Mouse (Mus musculus) hindbrain, embryonic 12.5 days (tissue): ENCODE measurements around the gene Lrrc49. TPM values are rescaled to one million over a fixed set of nuclear protein-coding genes. Genes with fewer than 3 reads are reported as not detected.

ENCODE experiments used
- ATAC-seq: fragments of 200-750 bp; cut with Nextera tagmentation; 2 replicates; pipeline ENCODE4 v1.8.0; 2017; ENCODE audit warnings: moderate TSS enrichment; ENCODE audit not compliant: low FRiP score
- H3K27ac ChIP-seq: fragments of 300-500 bp; sonication (generic); 2 replicates; pipeline ENCODE4 v1.5.1; 2016; ENCODE audit warnings: mild to moderate bottlenecking
- H3K27me3 ChIP-seq: fragments of 300-500 bp; sonication (generic); 2 replicates; pipeline ENCODE4 v1.6.1; 2016; ENCODE audit warnings: mild to moderate bottlenecking
- H3K36me3 ChIP-seq: fragments of 300-500 bp; sonication (generic); 2 replicates; pipeline ENCODE4 v1.6.1; 2016; ENCODE audit warnings: mild to moderate bottlenecking
- H3K4me1 ChIP-seq: fragments of 300-500 bp; sonication (generic); 2 replicates; pipeline ENCODE4 v1.6.1; 2016
- H3K4me2 ChIP-seq: fragments of 300-500 bp; sonication (generic); replicated peaks from 2 replicates; pipeline ENCODE4 v1.6.1; 2016; ENCODE audit warnings: mild to moderate bottlenecking
- H3K4me3 ChIP-seq: fragments of 300-500 bp; sonication (generic); 2 replicates; pipeline ENCODE4 v1.5.1; 2016; ENCODE audit warnings: mild to moderate bottlenecking
- H3K9ac ChIP-seq: fragments of 300-500 bp; sonication (generic); 2 replicates; pipeline ENCODE4 v1.6.1; 2016; ENCODE audit warnings: mild to moderate bottlenecking, moderate library complexity
- H3K9me3 ChIP-seq: fragments of 300-500 bp; sonication (generic); replicated peaks from 2 replicates; pipeline ENCODE4 v1.6.1; 2016; ENCODE audit warnings: mild to moderate bottlenecking
- WGBS: fragments of 180-500 bp; shearing (Covaris S2); methylation state at CpG from one replicate; pipeline ENCODE4 v1.1.7; 2016; 5-methylcytosine and 5-hydroxymethylcytosine counted together
- polyA plus RNA-seq: library from polyadenylated mRNA; unstranded; fragments of >200 nt; fragmentation: Nextera tagmentation; extraction: Ambion mirVana; gene quantifications from 2 replicates; pipeline ENCODE4 v1.2.1, GENCODE M21; 2016

Lrrc49 gene
- polyA plus RNA-seq, 1 experiment from 2014 or later = 55.7 TPM

- Histone ChIP-seq H3K36me3 (no peaks in the 10 kb centered on the region), H3K4me3 (no peak overlapping the region), H3K4me2 (no peak overlapping the region), H3K27ac (no peak overlapping the region), H3K4me1 (peaks cover 13% of the 10 kb centered on the region; the same call in 1 of the 2 replicates), H3K9ac (no peak overlapping the region), H3K27me3 (no peaks in the 10 kb centered on the region), H3K9me3 (no peaks in the 10 kb centered on the region)
- ATAC-seq = no peak
- WGBS = 82% methylated on average over 3 of the region's 3 CpGs
Observed at GRCm38 (mm10) chr9:60558507-60558906, 129.5 kb downstream of the Lrrc49 start.

- no peaks in the 10 kb centered on the region for H3K36me3 ChIP-seq
- no peaks in the 10 kb centered on the region for H3K27me3 ChIP-seq
- WGBS = 98% methylated on average over 4 of the region's 4 CpGs
- no peak overlapping the region for H3K4me3 ChIP-seq
- no peaks in the 10 kb centered on the region for H3K4me1 ChIP-seq
- ATAC-seq = no peak
- H3K4me2 ChIP-seq = no peak overlapping the region
- no peak overlapping the region for H3K27ac ChIP-seq
- no peaks in the 10 kb centered on the region for H3K9me3 ChIP-seq
- no peak overlapping the region for H3K9ac ChIP-seq
Observed at GRCm38 (mm10) chr9:60551238-60551637, 136.7 kb downstream of the Lrrc49 start.

GRCm38 (mm10) chr9:60548182-60548581 lies 139.8 kb downstream of the Lrrc49 start:
- H3K4me3 ChIP-seq = no peak overlapping the region
- no peaks in the 10 kb centered on the region for H3K36me3 ChIP-seq
- H3K27me3 ChIP-seq = no peaks in the 10 kb centered on the region
- no peaks in the 10 kb centered on the region for H3K4me1 ChIP-seq
- WGBS = 26% methylated on average over 4 of the region's 4 CpGs
- ATAC-seq = no peak
- H3K9me3 ChIP-seq = no peaks in the 10 kb centered on the region
- H3K27ac ChIP-seq = no peak overlapping the region
- H3K9ac ChIP-seq = no peak overlapping the region
- no peak overlapping the region for H3K4me2 ChIP-seq

GRCm38 (mm10) chr9:60546169-60546568 lies 141.8 kb downstream of the Lrrc49 start:
- Histone ChIP-seq H3K27me3 (no peaks in the 10 kb centered on the region), H3K4me2 (no peak overlapping the region), H3K9ac (no peak overlapping the region), H3K36me3 (no peaks in the 10 kb centered on the region), H3K4me3 (no peak overlapping the region), H3K4me1 (no peaks in the 10 kb centered on the region), H3K27ac (no peak overlapping the region), H3K9me3 (no peaks in the 10 kb centered on the region)
- 87% methylated on average over 2 of the region's 2 CpGs for WGBS
- ATAC-seq = no peak

- Histone ChIP-seq H3K9me3 (no peaks in the 10 kb centered on the region), H3K4me2 (no peak overlapping the region), H3K27me3 (no peaks in the 10 kb centered on the region), H3K36me3 (no peaks in the 10 kb centered on the region), H3K4me1 (no peaks in the 10 kb centered on the region), H3K4me3 (no peak overlapping the region), H3K9ac (no peak overlapping the region), H3K27ac (no peak overlapping the region)
- no peak for ATAC-seq
- WGBS = 79% methylated on average over 13 of the region's 13 CpGs
Observed at GRCm38 (mm10) chr9:60545361-60546096, 142.4 kb downstream of the Lrrc49 start.

GRCm38 (mm10) chr9:60543422-60544015 lies 144.4 kb downstream of the Lrrc49 start:
- ATAC-seq = no peak
- H3K36me3 ChIP-seq = no peaks in the 10 kb centered on the region
- no peak overlapping the region for H3K9ac ChIP-seq
- WGBS = 82% methylated on average over 7 of the region's 7 CpGs
- H3K27me3 ChIP-seq = no peaks in the 10 kb centered on the region
- no peak overlapping the region for H3K4me3 ChIP-seq
- no peaks in the 10 kb centered on the region for H3K9me3 ChIP-seq
- no peak overlapping the region for H3K4me2 ChIP-seq
- no peak overlapping the region for H3K27ac ChIP-seq
- no peaks in the 10 kb centered on the region for H3K4me1 ChIP-seq

- no peak for ATAC-seq
- Histone ChIP-seq H3K9ac (no peak overlapping the region), H3K36me3 (no peaks in the 10 kb centered on the region), H3K9me3 (no peaks in the 10 kb centered on the region), H3K4me3 (no peak overlapping the region), H3K27ac (no peak overlapping the region), H3K4me2 (no peak overlapping the region), H3K4me1 (no peaks in the 10 kb centered on the region), H3K27me3 (peaks cover 5% of the 10 kb centered on the region)
- WGBS = 85% methylated on average over 12 of the region's 12 CpGs
Observed at GRCm38 (mm10) chr9:60530310-60530709, 157.6 kb downstream of the Lrrc49 start.

- no peak overlapping the region for H3K4me2 ChIP-seq
- no peak overlapping the region for H3K9ac ChIP-seq
- WGBS = 88% methylated on average over 10 of the region's 10 CpGs
- peaks cover 5% of the 10 kb centered on the region for H3K27me3 ChIP-seq
- no peaks in the 10 kb centered on the region for H3K36me3 ChIP-seq
- no peak overlapping the region for H3K4me3 ChIP-seq
- H3K27ac ChIP-seq = no peak overlapping the region
- H3K4me1 ChIP-seq = 0 out of 2 replicates have a peak, but pooled peaks cover 3% of the 10 kb centered on the region
- no peaks in the 10 kb centered on the region for H3K9me3 ChIP-seq
- no peak for ATAC-seq
Observed at GRCm38 (mm10) chr9:60529348-60530243, 158.4 kb downstream of the Lrrc49 start.

GRCm38 (mm10) chr9:60528269-60528668 lies 159.7 kb downstream of the Lrrc49 start:
- H3K9ac ChIP-seq = no peak overlapping the region
- H3K9me3 ChIP-seq = no peaks in the 10 kb centered on the region
- WGBS = 80% methylated on average over 3 of the region's 3 CpGs
- H3K4me3 ChIP-seq = no peak overlapping the region
- H3K36me3 ChIP-seq = no peaks in the 10 kb centered on the region
- H3K4me2 ChIP-seq = no peak overlapping the region
- H3K27me3 ChIP-seq = peaks cover 9% of the 10 kb centered on the region
- ATAC-seq = no peak
- H3K27ac ChIP-seq = no peak overlapping the region
- 0 out of 2 replicates have a peak, but pooled peaks cover 3% of the 10 kb centered on the region for H3K4me1 ChIP-seq

GRCm38 (mm10) chr9:60527836-60528235 lies 160.1 kb downstream of the Lrrc49 start:
- Histone ChIP-seq H3K27me3 (peaks cover 10% of the 10 kb centered on the region), H3K27ac (no peak overlapping the region), H3K4me3 (no peak overlapping the region), H3K9ac (no peak overlapping the region), H3K4me2 (no peak overlapping the region), H3K9me3 (no peaks in the 10 kb centered on the region), H3K4me1 (0 out of 2 replicates have a peak, but pooled peaks cover 3% of the 10 kb centered on the region), H3K36me3 (no peaks in the 10 kb centered on the region)
- no peak for ATAC-seq
- WGBS = 88% methylated on average over 2 of the region's 2 CpGs

GRCm38 (mm10) chr9:60527051-60527450 lies 160.9 kb downstream of the Lrrc49 start:
- no peak for ATAC-seq
- Histone ChIP-seq H3K4me3 (no peak overlapping the region), H3K27me3 (peaks cover 12% of the 10 kb centered on the region), H3K4me2 (no peak overlapping the region), H3K27ac (no peak overlapping the region), H3K36me3 (no peaks in the 10 kb centered on the region), H3K4me1 (0 out of 2 replicates have a peak, but pooled peaks cover 4% of the 10 kb centered on the region), H3K9ac (no peak overlapping the region), H3K9me3 (no peaks in the 10 kb centered on the region)
- WGBS = 67% methylated on average over 5 of the region's 5 CpGs

- 63% methylated on average over 5 of the region's 5 CpGs for WGBS
- H3K36me3 ChIP-seq = no peaks in the 10 kb centered on the region
- H3K27ac ChIP-seq = no peak overlapping the region
- H3K4me1 ChIP-seq = peaks cover 12% of the 10 kb centered on the region
- no peak overlapping the region for H3K4me3 ChIP-seq
- ATAC-seq = no peak
- H3K9me3 ChIP-seq = no peaks in the 10 kb centered on the region
- H3K4me2 ChIP-seq = no peak overlapping the region
- H3K27me3 ChIP-seq = peaks cover 19% of the 10 kb centered on the region
- H3K9ac ChIP-seq = no peak overlapping the region
Observed at GRCm38 (mm10) chr9:60526195-60526594, 161.8 kb downstream of the Lrrc49 start.
